Comparison of ENCODE assay signal across 8 mouse cellular contexts in the genomic region with DNA sequence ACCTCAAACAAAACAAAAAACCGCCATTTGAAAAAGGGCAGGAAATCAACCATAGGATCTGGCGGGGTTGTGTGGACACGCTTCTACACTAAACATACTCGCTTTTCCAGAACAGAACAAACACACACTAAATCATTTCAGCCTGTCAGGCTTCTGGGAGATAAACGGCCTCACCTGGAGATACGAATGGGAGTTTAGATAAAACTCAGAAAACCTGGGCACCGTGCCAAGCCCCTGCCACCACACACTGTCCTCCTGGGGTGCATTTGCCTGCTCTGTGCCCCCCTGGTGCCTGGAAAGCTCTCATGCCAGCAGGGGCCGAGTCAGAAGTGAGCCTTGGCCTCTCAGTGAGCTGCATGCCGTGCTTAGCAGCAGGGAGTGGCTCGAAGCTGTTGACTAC. TPM values are rescaled to one million over a fixed set of nuclear protein-coding genes. Genes with fewer than 3 reads are reported as not detected.
DNase-seq lines count a peak whose midpoint lies in the region; ATAC-seq and TF ChIP-seq lines count a peak whose summit lies in the region.
"Had no signal": no experiment of that assay in that cellular context is flagged by ENCODE, and none has a peak within 500 bp of the region (broad histone marks: within the 10 kb centered on the region; RNA-seq: fewer than 3 reads in every experiment).

No protein-coding gene starts in this region.

- H3K9ac ChIP-seq in limb, embryonic 14.5 days (ENCODE audit: low read depth, low read length, severe bottlenecking): peak overlapping the region; percentile 12; the same call in 1 of the 2 replicates
- H3K9ac ChIP-seq in forebrain, embryonic 13.5 days: no peak overlapping the region
- H3K9ac ChIP-seq: liver, embryonic 14.5 days had no signal

- TF ChIP-seq POLR2A in limb, embryonic 14.5 days (IDR thresholded peaks at IDR 0.05; ENCODE audit: borderline replicate concordance, extremely low read depth, insufficient read depth, insufficient read length): no peak

- H3K27me3 ChIP-seq in G1E (ENCODE audit: insufficient read depth, low read length): peaks cover 30% of the 10 kb centered on the region; the same call in 1 of the 2 replicates
- H3K27me3 ChIP-seq in limb, embryonic 14.5 days (ENCODE audit: control insufficient read depth, insufficient read depth, low read length): no peaks in the 10 kb centered on the region
- no peaks in the 10 kb centered on the region for H3K27me3 ChIP-seq in forebrain, embryonic 13.5 days

- H3K27ac ChIP-seq in limb, embryonic 14.5 days (replicated peaks; ENCODE audit: low read depth, low read length): no peak overlapping the region
- no peak overlapping the region; the same call in 1 of the 2 replicates for H3K27ac ChIP-seq in forebrain, embryonic 13.5 days
- H3K27ac ChIP-seq: liver, embryonic 14.5 days had no signal

- H3K4me3 ChIP-seq in G1E (ENCODE audit: low read depth, low read length): 0 out of 2 replicates have a peak overlapping the region, but pooled peaks have one; percentile 26
- no peak overlapping the region for H3K4me3 ChIP-seq in limb, embryonic 14.5 days (replicated peaks; ENCODE audit: low read length)
- no peak overlapping the region for H3K4me3 ChIP-seq in forebrain, embryonic 13.5 days

- no peak for ATAC-seq in G1E (ENCODE audit: extremely low read depth, insufficient number of reproducible peaks, low FRiP score, poor library complexity, severe bottlenecking)
- no peak for ATAC-seq in limb, embryonic 14.5 days (ENCODE audit: low FRiP score, low read depth)
- no peak for ATAC-seq in forebrain, embryonic 13.5 days
- no peak for ATAC-seq in activated CD4-positive, CD25-positive, alpha-beta regulatory T cell, adult 4 months

- H3K36me3 ChIP-seq in G1E (replicated peaks): peaks cover 10% of the 10 kb centered on the region
- H3K36me3 ChIP-seq in limb, embryonic 14.5 days (ENCODE audit: control insufficient read depth, insufficient read depth, low read length): peaks cover 5% of the 10 kb centered on the region; the same call in 1 of the 2 replicates
- H3K36me3 ChIP-seq in forebrain, embryonic 13.5 days (ENCODE audit: poor library complexity, severe bottlenecking): peaks cover 53% of the 10 kb centered on the region

- peak; percentile 22 for DNase-seq in kidney, postnatal 14 days
- no peak for DNase-seq in kidney, adult 8-10 months
- DNase-seq in 416B (ENCODE audit: low read depth): peak; percentile 82
- peak; percentile 50 for DNase-seq in G1E (ENCODE audit: low spot score)
- DNase-seq in limb, embryonic 14.5 days (ENCODE audit: low spot score): peak; percentile 34

- TF ChIP-seq CTCF in G1E (IDR thresholded peaks at IDR 0.05; ENCODE audit: low read depth, low read length): no peak

- no peak overlapping the region for H3K4me2 ChIP-seq in limb, embryonic 14.5 days (replicated peaks; ENCODE audit: low read depth, low read length, severe bottlenecking)
- H3K4me2 ChIP-seq in forebrain, embryonic 13.5 days: no peak overlapping the region

- H3K9me3 ChIP-seq in G1E (replicated peaks): no peaks in the 10 kb centered on the region
- H3K9me3 ChIP-seq in limb, embryonic 14.5 days (ENCODE audit: control insufficient read depth, low read length): no peaks in the 10 kb centered on the region
- H3K9me3 ChIP-seq in forebrain, embryonic 13.5 days (replicated peaks): no peaks in the 10 kb centered on the region

- H3K4me1 ChIP-seq in G1E (ENCODE audit: insufficient read depth, low read depth, low read length): peaks cover 37% of the 10 kb centered on the region
- no peaks in the 10 kb centered on the region for H3K4me1 ChIP-seq in limb, embryonic 14.5 days (ENCODE audit: control insufficient read depth, insufficient read depth, low read length)
- H3K4me1 ChIP-seq in forebrain, embryonic 13.5 days: peaks cover 7% of the 10 kb centered on the region; the same call in 1 of the 2 replicates

- 50% methylated on average over 10 of the region's 10 CpGs for WGBS in limb, embryonic 14.5 days
- WGBS in forebrain, embryonic 13.5 days: 58% methylated on average over 10 of the region's 10 CpGs

RNA-seq across cellular contexts. Expression of a gene that starts 30.8 kb away (rescaled TPM):
- 10.6 and 21.2 TPM in 2 replicates for total RNA-seq in G1E (2014; fragmentation: Nextera tagmentation)
- total RNA-seq in G1E (2017): 28.6 and 30.5 TPM in 2 replicates
- 41.1 TPM in 2 replicates for polyA plus RNA-seq in G1E (2012)
- 65.3 and 68.8 TPM in 2 replicates for polyA plus RNA-seq in limb, embryonic 14.5 days (2012; rRNA removed)
- polyA plus RNA-seq in limb, embryonic 14.5 days (2014; fragmentation: Nextera tagmentation; extraction: Ambion mirVana): 36.1 and 37.6 TPM in 2 replicates
- 45.2 and 53.2 TPM in 2 replicates for polyA plus RNA-seq in forebrain, embryonic 13.5 days (2015; fragmentation: Nextera tagmentation; extraction: Ambion mirVana)
- 10 to 100 TPM; 25.4 to 26.8 TPM for polyA plus RNA-seq in activated CD4-positive, CD25-positive, alpha-beta regulatory T cell, adult 4 months (2017; shearing (Covaris generic))

RNA-seq across cellular contexts. Expression of a gene that starts 50.4 kb away (rescaled TPM):
- total RNA-seq in G1E (2014; fragmentation: Nextera tagmentation) (50.6 and 54.3 TPM in 2 replicates), G1E (2017) (26.3 TPM in 2 replicates)
- polyA plus RNA-seq in G1E (2012): 92.1 and 99.4 TPM in 2 replicates
- 27.2 and 29.6 TPM in 2 replicates for polyA plus RNA-seq in limb, embryonic 14.5 days (2012; rRNA removed)
- polyA plus RNA-seq in limb, embryonic 14.5 days (2014; fragmentation: Nextera tagmentation; extraction: Ambion mirVana): 16.7 and 20.9 TPM in 2 replicates
- polyA plus RNA-seq in forebrain, embryonic 13.5 days (2015; fragmentation: Nextera tagmentation; extraction: Ambion mirVana): 31.0 and 31.4 TPM in 2 replicates
- polyA plus RNA-seq in activated CD4-positive, CD25-positive, alpha-beta regulatory T cell, adult 4 months (2017; shearing (Covaris generic)): 1 to 10 TPM; 5.1 to 8.2 TPM

Comparison
In these comparisons a context has a peak if more than half of its experiments do, and no peak if none do; other contexts are left out.
1. DNase-seq: peak in kidney, postnatal 14 days (single experiment), 416B (single experiment), G1E (single experiment) and limb, embryonic 14.5 days (single experiment); none in kidney, adult 8-10 months (0 of 2).